Mouse (Mus musculus) left cerebral cortex, postnatal 10 days (tissue): ENCODE measurements around the gene 1700042G07Rik. TPM values are rescaled to one million over a fixed set of nuclear protein-coding genes. Genes with fewer than 3 reads are reported as not detected.

ENCODE experiments used
- DNase-seq, 2 experiments: peaks; one replicate each; pipeline ENCODE4 v3.0.0; 2021 to 2022; ENCODE audit warnings: low spot score in 2 of 2, mixed read lengths in 1 of 2; ENCODE audit errors: extremely low spot score in 1 of 2
- intact Hi-C: fragments of 180-260 bp; cut with DNase I; formaldehyde crosslinking; loops from one replicate; pipeline ENCODE4 v1.15.1; 2025
- total RNA-seq, 2 experiments: library from RNA; stranded (reverse); gene quantifications; 2 replicates each; pipeline ENCODE4 v1.2.3; 2021

Gene 1700042G07Rik
- total RNA-seq, 2 experiments from 2014 or later, result not detected

DNA sequence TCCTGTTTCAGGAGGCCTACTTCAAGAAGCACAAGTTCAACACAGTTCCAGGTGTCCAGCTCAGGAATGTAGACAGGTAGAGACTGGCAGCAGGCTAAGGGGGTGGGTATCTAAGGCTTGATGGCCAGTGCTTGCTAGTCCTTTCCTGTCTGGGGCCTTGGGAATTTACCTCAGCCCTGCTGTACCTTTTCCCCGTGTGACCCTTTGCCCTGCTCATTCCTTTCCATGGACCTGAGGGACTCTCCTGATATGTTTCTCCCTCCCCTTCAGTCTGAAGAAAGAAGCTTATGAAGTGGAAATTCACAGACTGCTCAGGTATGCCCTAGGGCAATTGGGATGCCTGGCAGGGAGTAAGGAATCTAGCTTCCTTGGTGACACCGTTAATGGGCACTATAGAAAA lies 15.3 kb upstream of the 1700042G07Rik start:
- intact Hi-C loops, result no loop called here
- DNase-seq, result no peak

DNA sequence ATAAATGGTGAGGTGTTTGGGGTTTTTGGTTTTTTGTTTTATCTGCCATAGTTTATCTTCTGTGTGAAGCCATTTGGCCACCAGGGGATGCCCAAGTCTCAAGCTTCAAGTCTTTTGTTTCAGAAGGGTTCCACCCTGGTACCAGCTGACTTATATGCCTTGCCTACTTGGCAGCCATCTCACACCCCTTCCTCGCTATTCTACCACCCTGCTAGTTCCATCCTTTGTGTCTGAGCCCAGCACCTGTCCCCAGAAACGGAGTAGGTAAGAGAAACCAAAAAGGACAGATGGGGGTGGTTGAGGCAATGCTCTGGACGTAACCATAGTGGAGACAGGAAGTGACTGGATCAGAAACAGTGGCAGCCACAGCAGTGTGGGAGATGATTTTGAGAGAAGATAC lies 13.3 kb upstream of the 1700042G07Rik start:
- intact Hi-C loops, result loop anchor here (10.0 kb wide), 1 partner anchor 145 kb away; no protein-coding TSS in a partner anchor

DNA sequence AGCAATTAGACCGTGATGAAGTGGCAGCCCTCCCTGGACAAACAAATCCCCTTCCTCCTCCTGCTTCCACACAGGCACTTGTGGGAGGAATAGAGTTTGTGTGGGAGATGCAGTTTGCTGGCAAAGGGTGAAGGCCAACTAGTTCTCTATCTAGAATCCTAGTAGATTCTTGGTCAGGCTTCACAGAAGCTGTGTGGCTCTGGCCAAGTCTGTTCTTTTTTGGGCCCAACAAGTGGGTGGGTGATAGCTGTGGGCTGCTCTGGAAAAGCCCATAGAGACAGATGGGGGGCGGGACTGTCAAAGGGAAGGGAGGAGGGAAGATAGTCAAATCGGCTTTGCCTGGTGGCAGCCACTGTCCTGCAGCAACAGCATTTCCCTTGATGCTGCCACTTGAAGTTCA lies 12.4 kb upstream of the 1700042G07Rik start:
- intact Hi-C loops, result loop anchor here (10.0 kb wide), 1 partner anchor 144 kb away; no protein-coding TSS in a partner anchor
- DNase-seq, result peak; percentile 72 to 73

More for the DNA sequence above, 13.3 kb upstream of the 1700042G07Rik start:
- DNase-seq, result peak; percentile 41 to 65

DNA sequence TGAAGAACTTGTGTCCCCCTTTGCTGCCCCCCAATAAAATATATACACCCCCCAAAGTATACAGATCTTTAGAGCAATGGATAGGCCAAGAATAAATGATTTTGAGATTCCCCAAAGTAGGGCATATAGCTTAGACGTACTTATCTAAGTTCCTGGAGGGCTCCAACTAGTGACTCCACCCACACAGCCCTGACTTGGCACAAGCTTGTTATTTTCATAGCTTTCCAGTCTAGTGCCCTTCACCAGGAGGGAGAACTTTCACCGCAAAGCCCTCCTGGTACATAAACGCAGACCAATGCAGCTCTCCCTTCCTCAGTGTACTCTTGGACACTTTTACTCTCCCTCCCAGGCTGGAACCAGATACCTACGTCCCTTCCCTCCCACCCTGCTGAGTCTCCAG lies 11.0 kb upstream of the 1700042G07Rik start:
- DNase-seq, result no peak
- intact Hi-C loops, result loop anchor here (10.0 kb wide), 1 partner anchor 143 kb away; no protein-coding TSS in a partner anchor

DNA sequence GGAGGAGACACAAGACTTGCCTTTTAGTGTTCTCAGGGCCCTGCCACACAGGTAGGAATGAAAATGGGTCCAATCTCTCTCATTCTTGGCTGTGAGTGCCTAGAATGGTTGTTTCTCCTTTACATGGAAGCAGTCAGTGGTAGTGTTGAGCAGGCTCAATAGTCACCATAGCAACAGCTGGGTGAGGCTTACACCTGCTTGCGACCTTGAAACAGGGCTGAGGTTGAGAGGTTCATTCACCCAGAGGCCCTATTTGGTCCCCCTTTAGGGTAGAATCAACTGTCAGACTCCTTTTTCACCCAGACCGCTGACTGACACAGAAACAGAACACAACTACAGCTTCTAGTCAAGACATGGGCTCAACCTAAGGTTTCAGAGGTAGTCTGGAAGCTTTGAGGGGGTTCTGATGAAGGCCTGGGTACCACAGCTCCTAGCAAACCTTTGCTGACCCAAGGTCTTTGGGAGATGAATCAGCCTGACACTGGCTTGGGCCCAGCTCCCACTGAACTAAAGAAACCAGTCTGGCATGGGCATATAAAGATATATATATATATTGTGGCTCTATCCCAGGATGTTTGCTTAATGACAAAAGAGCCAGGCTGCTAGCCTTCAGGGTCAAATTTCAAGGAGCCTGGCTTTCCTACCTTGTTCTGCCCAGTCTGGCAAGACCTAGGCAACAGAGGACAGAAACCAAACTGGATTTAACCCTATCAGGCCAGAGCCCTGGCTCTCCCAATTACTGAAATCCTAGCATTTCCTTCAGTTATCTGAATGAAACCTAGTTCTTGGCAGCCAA lies 8.2 kb upstream of the 1700042G07Rik start:
- intact Hi-C loops, result loop anchor here (10.0 kb wide), 1 partner anchor 140 kb away; no protein-coding TSS in a partner anchor
- DNase-seq, result no peak

DNA sequence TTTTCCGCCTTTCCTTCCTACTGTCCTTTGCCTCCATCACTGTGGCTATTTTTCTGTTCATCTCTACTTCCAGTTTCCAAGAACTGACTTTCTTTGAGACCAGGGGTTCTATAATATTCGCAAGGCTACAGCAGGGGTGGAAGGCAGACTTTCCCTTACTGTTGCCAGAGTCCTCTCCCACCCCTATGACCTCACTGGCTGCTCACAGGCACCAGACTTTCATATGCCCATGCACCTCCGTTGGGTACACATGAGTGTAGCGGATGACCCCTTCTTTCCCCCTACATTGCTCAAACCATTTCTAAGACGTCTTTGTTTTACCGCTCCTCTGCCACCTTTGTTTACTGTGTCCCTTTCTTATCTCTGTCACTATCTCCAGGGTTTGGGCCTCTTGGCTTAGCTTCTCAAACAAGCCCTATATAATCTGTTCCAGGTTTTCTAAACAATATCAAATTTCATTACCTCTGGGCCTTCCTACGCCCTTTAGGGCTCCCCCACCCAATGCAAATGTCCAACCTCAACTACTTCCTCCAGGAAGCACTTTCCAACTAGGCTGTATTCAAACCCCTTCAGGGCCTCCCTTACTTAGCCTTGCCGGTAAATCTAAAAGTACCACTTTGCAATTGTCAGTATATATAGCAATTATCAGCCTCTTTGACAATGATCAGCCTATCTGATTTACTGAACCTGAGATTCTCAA lies 7.3 kb upstream of the 1700042G07Rik start:
- DNase-seq, result no peak
- intact Hi-C loops, result loop anchor here (10.0 kb wide), 1 partner anchor 139 kb away; no protein-coding TSS in a partner anchor

DNA sequence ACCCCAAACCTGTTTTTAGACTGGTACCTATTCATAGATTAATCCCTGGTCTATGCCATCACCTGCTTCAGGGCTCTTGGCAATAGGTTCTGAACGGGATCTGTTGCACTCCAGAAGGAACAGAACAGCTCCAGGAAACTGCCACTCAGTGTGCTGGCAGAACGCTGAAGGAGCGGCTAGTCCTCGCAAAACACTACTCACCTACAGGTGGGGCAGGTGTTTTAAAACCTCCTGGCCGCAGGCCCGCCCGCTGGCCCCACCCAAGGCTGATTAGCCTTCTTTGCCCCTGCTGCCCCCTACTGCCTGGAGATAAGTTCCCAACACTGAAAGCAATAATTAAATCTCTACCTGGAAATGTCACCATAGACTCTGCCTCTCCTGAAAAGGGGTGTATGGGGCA lies 5.8 kb upstream of the 1700042G07Rik start, which contains the start of gene Tspan1:
TSS of gene Tspan1 (minus strand) at position 198 of the 400 bp plus-strand sequence.
- DNase-seq, result no peak
- intact Hi-C loops, result loop anchor here (10.0 kb wide), 1 partner anchor 137 kb away; no protein-coding TSS in a partner anchor

DNA sequence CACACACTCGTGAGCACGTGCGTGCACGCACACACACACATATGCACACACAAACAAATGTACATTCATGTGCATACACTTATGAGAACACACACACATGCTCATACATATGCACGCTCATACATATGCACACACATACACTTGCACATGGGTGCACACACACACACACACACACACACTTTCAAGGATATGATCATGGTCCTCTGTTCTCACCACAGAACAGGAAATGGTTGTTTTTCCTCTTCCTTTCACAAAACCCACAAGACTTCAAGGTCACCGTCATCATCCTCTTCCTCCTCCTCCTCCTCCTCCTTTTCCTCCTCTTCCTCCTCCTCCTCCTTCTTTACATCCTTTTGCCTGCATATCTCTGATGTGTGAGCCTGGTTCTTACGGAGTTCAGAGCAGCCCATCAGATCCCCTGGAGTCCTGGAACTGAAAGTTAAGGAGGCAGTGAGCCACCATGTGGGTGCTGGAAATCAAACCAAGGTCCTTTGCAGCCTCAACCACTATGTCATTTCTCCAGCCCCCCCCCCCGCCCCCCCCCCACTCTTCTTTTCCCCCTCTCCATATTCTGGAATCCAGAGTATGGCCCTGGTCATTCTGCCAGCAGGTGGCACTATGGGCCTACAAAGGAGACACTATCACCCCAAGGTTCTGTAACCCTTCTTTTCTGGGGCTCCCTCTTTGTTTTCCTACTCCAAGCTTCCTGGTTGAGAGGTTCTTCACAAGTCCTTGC lies 4.4 kb upstream of the 1700042G07Rik start:
- peak; percentile 62 to 87 for DNase-seq
- intact Hi-C loops, result loop anchor here (10.0 kb wide), 1 partner anchor 136 kb away; no protein-coding TSS in a partner anchor

DNA sequence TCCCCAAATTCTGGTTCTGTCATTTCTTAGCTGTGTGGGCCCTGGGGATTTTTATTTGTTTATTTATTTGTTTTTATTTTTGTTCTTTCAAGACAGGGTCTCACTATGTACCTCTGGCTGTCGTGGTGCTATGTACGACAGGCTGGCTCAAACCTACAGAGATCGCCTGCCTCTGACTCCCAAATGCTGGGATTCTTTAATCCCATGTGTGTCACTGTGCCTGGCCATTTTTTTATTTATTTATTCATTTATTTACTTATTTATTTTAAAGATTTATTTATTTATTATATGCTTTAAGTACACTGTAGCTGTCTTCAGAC lies 3.9 kb upstream of the 1700042G07Rik start:
- no peak for DNase-seq
- intact Hi-C loops, result loop anchor here (10.0 kb wide), 1 partner anchor 135 kb away; no protein-coding TSS in a partner anchor

DNA sequence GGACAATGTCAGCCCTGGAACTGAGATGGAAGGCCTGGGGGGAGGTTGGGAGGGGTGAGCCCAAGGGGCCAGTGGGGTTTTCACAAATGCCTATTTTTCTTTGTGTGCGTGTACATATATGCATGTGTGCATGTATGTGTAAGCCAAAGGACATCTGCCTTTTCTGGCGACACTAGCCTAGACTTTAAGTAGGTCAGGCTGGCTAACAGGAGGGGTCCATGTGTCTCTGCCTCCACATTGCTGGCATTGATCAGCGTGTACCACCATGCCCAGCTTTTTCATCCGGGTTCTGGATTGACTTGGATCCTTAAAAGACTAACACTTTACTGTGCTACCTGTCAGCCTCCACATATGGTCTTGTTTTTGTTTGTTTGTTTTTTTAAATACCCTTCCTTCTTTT lies 580 bp downstream of the 1700042G07Rik start:
- no peak for DNase-seq
- intact Hi-C loops, result loop anchor here (10.0 kb wide), 1 partner anchor 231 kb away; no protein-coding TSS in a partner anchor

DNA sequence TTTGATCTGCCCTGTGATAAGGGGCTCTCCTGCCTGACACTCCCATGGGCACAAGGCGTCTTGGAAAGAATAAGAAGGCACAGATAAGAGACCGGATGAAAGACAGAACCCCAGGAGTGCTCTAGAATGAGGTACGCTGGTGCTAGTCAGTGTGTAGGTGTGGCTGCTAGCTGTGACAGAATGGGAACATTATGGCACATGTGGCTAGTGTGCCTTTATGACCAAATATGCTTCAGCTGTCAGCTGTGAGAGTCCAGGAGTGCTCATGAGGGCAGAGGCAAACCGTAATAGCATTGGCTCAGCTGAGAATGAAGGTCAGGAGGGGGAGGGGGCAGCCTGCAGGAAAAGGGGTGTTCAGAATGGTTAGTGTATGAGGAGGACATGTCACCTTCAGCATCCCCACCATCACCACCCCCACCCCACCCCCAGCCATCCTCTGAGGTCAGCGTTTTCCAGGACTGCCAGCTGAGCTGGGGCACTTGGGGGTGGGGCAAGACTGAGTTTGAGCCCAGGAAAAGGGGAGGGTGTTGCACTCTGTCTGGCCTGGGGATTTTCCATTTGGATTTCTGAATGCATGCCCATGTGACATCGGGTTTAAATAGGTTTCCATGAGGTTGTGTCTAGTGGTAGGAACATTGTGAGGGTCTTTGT lies 1.4 kb downstream of the 1700042G07Rik start:
- intact Hi-C loops, result loop anchor here (5.0 to 10.0 kb wide), 2 partner anchors 48 to 230 kb away; partner anchors contain the start of gene Pik3r3
- DNase-seq, result no peak

DNA sequence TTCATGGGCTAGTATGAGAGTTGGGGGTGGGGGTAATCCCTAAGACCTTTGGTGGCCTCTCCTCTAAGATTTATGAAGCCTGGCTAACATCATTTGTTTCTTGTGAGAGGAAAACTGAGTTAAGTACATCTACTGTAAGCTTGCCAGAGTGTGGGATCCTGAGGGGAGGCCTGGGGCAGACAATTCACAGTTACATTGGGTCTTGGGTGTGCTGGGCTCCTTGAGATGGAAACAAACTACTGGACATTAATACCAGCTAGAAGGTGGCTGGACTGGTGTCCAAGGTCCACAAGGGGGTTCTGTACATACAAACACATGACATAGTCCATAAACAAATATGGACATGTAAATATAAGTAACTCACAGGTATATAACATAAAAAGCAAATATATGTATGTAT lies 2.0 kb downstream of the 1700042G07Rik start:
- intact Hi-C loops, result loop anchor here (5.0 to 10.0 kb wide), 2 partner anchors 47 to 230 kb away; partner anchors contain the start of gene Pik3r3

DNA sequence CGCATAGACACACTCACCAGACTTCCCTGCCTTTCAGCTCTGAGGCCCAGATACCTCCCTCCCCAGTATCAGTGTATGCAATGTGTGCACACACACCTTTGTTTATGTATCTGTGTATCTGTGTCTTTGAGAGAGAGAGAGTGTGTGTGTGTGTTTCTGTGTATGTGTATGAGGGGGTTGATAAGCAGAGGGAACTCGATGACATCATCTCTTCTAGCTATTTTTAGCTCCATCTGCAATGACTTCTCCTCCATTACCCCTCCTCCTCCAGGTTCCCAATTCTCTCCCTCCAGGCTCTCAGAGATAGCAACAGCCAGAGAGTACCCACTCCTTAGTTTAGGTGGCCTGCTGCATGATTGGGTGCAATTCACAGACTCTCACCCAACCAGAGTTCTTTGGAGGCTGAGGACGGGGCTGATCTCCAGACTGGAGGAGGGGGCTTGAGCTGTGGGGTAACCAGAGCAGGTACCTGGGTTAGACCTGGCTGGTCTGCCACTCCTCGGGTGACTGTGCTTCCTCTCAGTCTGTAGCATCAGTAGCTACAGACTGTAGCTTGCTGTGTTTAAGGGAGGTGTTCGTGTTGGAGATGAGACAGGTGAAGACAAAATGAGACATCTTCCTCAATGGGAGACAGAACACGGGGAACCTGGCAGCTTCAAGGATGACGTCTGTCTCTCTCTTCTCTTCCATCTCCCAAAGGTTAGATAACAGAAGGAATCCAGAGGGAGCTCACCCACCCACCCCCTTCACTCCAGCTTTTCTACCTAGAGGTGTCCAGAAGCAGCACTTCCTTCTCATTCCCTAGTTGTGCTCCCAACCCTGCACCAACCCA lies 2.8 kb downstream of the 1700042G07Rik start:
- intact Hi-C loops, result loop anchor here (5.0 to 10.0 kb wide), 2 partner anchors 46 to 229 kb away; partner anchors contain the start of gene Pik3r3
- DNase-seq, result peak in 1 of 2 experiments; percentile 59

More for the DNA sequence above, 2.0 kb downstream of the 1700042G07Rik start:
- no peak for DNase-seq

DNA sequence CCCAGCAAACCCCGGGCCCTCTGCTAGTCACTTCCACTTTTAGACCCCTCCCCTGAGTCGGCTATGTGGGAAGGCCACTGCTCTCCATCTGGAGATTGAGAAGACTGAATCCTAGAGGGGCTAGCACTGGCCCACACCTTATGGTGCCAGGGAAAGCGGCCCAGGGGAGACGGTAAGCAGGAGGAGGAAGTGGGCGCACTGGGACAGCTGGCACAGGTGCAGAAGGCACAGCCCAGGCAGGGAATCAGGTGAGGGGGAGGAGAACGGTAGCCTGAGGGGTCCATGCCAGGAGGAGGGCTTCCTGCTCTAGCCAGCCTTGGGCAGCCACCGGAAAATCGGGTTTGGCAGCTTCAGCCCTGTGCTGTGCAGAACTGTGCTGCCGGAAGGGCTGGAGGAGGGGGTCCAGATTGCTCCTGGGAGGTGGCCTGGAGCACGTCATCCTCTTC lies 3.4 kb downstream of the 1700042G07Rik start:
- intact Hi-C loops, result loop anchor here (5.0 to 10.0 kb wide), 2 partner anchors 46 to 228 kb away; partner anchors contain the start of gene Pik3r3
- peak; percentile 76 to 89 for DNase-seq

DNA sequence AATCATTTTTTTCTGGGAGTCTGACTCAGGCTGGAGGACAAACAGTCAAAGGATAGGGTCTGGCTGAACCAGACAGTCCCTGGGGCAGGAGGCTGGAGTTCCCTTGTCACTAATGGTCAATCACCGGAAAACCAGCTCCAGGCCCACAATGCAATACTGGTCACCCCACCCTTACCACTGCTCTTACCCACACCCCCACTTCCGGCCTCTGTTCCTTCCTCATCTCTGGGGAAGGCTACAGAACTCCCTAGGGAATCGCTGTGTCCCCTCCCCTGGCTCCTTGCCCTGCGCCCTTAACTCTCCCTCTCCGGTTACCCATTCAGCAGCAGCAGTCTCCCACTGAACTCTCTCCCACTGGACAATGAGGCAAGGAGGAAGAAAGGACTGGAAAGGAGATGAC lies 4.0 kb downstream of the 1700042G07Rik start:
- intact Hi-C loops, result loop anchor here (5.0 to 10.0 kb wide), 2 partner anchors 45 to 228 kb away; partner anchors contain the start of gene Pik3r3
- DNase-seq, result peak in 1 of 2 experiments; percentile 86

DNA sequence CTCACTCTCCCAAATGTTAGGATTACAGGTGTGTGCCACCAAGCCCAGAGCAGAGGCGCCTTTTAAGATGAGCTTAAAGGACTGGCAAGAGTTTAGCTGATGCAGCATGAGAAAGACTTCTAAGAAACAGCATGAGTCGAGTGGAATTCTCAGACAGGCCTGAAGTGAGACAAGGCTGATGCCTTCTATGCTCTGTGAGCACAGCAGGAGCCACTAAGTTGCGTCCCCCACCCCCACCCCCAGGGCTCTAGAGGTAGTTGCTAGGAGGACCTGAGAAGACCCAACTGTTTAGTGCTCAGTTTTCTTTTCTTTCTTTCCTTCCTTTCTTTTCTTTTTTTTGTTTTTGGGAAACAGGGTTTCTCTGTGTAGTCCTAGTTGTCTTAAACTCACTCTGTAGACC lies 8.9 kb downstream of the 1700042G07Rik start:
- intact Hi-C loops, result no loop called here
- no peak for DNase-seq

DNA sequence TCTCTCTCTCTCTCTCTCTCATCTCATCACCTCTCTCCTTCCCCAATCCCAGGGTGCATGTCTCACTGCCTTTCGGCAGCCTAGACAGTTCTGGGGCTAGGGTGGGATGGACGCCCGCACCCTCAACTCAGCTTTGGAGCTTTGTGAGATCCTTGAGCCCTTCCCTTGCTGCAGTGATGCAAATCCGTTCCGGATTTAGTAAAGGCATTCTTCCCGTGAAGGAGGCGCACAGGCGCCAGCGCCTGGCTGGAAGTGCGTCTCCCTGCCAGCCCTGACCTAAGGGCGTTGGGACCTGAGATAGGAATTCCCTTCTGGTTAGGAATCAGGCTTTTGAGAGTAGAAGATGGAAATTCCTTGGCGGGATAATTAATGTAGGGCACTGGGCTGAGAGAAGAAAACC lies 9.6 kb downstream of the 1700042G07Rik start:
- peak in 1 of 2 experiments; percentile 55 for DNase-seq
- intact Hi-C loops, result no loop called here
